Mouse (Mus musculus) splenic B cell, adult 2 months (primary cell): ENCODE measurements around the gene Zfyve9.
"Not testable (repeated sequence)": the region's sequence is repeated elsewhere in the genome, so short reads cannot be mapped to it uniquely, and the experiment has no call there.

ENCODE experiments used
- DNase-seq: peaks from one replicate; pipeline ENCODE4 v3.0.0-alpha.2; 2011; ENCODE audit warnings: low read depth, low spot score
- H3K27me3 ChIP-seq: 2 replicates; pipeline ENCODE4 v1.6.1; 2012; ENCODE audit warnings: mild to moderate bottlenecking, low read length, moderate library complexity, mixed read lengths; ENCODE audit not compliant: control insufficient read depth, poor library complexity, insufficient read depth, severe bottlenecking
- H3K36me3 ChIP-seq: 2 replicates; pipeline ENCODE4 v1.6.1; 2012; ENCODE audit warnings: mild to moderate bottlenecking, low read length, moderate library complexity, mixed read lengths; ENCODE audit not compliant: control insufficient read depth, poor library complexity, insufficient read depth, severe bottlenecking

Gene Zfyve9

GRCm38 (mm10) chr4:108780864-108781205, 237 bp upstream of the Zfyve9 start:
- H3K27me3 ChIP-seq: peaks cover 8% of the 10 kb centered on the region; the same call in 1 of the 2 replicates
- no peaks in the 10 kb centered on the region for H3K36me3 ChIP-seq
- no peak for DNase-seq

- peaks cover 8% of the 10 kb centered on the region; the same call in 1 of the 2 replicates for H3K27me3 ChIP-seq
- no peaks in the 10 kb centered on the region for H3K36me3 ChIP-seq
- no peak for DNase-seq
Observed at GRCm38 (mm10) chr4:108779763-108780056, 888 bp downstream of the Zfyve9 start.

GRCm38 (mm10) chr4:108768527-108768926, 12.1 kb downstream of the Zfyve9 start:
- no peak for DNase-seq
- Histone ChIP-seq H3K36me3 (no peaks in the 10 kb centered on the region), H3K27me3 (no peaks in the 10 kb centered on the region)

GRCm38 (mm10) chr4:108759583-108759982, 21.0 kb downstream of the Zfyve9 start:
- Histone ChIP-seq H3K27me3 (no peaks in the 10 kb centered on the region), H3K36me3 (no peaks in the 10 kb centered on the region)
- DNase-seq: no peak

- no peak for DNase-seq
- no peaks in the 10 kb centered on the region for H3K36me3 ChIP-seq
- no peaks in the 10 kb centered on the region for H3K27me3 ChIP-seq
Observed at GRCm38 (mm10) chr4:108746160-108746873, 34.3 kb downstream of the Zfyve9 start.

GRCm38 (mm10) chr4:108731582-108731981, 49.0 kb downstream of the Zfyve9 start:
- no peak for DNase-seq
- Histone ChIP-seq H3K36me3 (no peaks in the 10 kb centered on the region), H3K27me3 (no peaks in the 10 kb centered on the region)

- DNase-seq: no peak
- Histone ChIP-seq H3K36me3 (no peaks in the 10 kb centered on the region), H3K27me3 (no peaks in the 10 kb centered on the region)
Observed at GRCm38 (mm10) chr4:108730450-108730849, 50.1 kb downstream of the Zfyve9 start.

- H3K27me3 ChIP-seq: no peaks in the 10 kb centered on the region
- no peaks in the 10 kb centered on the region for H3K36me3 ChIP-seq
- no peak for DNase-seq
Observed at GRCm38 (mm10) chr4:108724102-108724501, 56.5 kb downstream of the Zfyve9 start.

- H3K36me3 ChIP-seq: no peaks in the 10 kb centered on the region
- DNase-seq: no peak
- H3K27me3 ChIP-seq: no peaks in the 10 kb centered on the region
Observed at GRCm38 (mm10) chr4:108721245-108721784, 59.3 kb downstream of the Zfyve9 start.

GRCm38 (mm10) chr4:108719349-108719748, 61.2 kb downstream of the Zfyve9 start, which contains the start of gene 3110021N24Rik:
TSS of gene 3110021N24Rik (plus strand) at chr4:108719649.
- no peak for DNase-seq
- no peaks in the 10 kb centered on the region for H3K27me3 ChIP-seq
- no peaks in the 10 kb centered on the region for H3K36me3 ChIP-seq

- DNase-seq: no peak
- Histone ChIP-seq H3K27me3 (no peaks in the 10 kb centered on the region), H3K36me3 (no peaks in the 10 kb centered on the region)
Observed at GRCm38 (mm10) chr4:108708209-108708608, 72.4 kb downstream of the Zfyve9 start.

GRCm38 (mm10) chr4:108696934-108697333, 83.7 kb downstream of the Zfyve9 start:
- peak; percentile 26 for DNase-seq
- Histone ChIP-seq H3K36me3 (no peaks in the 10 kb centered on the region), H3K27me3 (no peaks in the 10 kb centered on the region)

- DNase-seq: no peak
- no peaks in the 10 kb centered on the region for H3K27me3 ChIP-seq
- no peaks in the 10 kb centered on the region for H3K36me3 ChIP-seq
Observed at GRCm38 (mm10) chr4:108691469-108691868, 89.1 kb downstream of the Zfyve9 start.

GRCm38 (mm10) chr4:108690479-108690878, 90.1 kb downstream of the Zfyve9 start:
- no peaks in the 10 kb centered on the region for H3K36me3 ChIP-seq
- H3K27me3 ChIP-seq: no peaks in the 10 kb centered on the region
- DNase-seq: no peak

- not testable (repeated sequence) for DNase-seq, H3K27me3 ChIP-seq, H3K36me3 ChIP-seq
Observed at GRCm38 (mm10) chr4:108687098-108687497, 93.5 kb downstream of the Zfyve9 start.

- H3K36me3 ChIP-seq: no peaks in the 10 kb centered on the region
- no peak for DNase-seq
- no peaks in the 10 kb centered on the region for H3K27me3 ChIP-seq
Observed at GRCm38 (mm10) chr4:108686156-108686555, 94.4 kb downstream of the Zfyve9 start.
